Mouse (Mus musculus) CH12.LX (cell line): ENCODE data around the gene Foxc2. TPM values are rescaled to one million over a fixed set of nuclear protein-coding genes. Genes with fewer than 3 reads are reported as not detected.

Source experiments
- DNase-seq: peaks from one replicate; pipeline ENCODE4 v3.0.0-alpha.2; 2013; ENCODE audit errors: extremely low read depth
- H3K27ac ChIP-seq: 2 replicates; pipeline ENCODE4 v1.5.1; 2012; ENCODE audit warnings: low read depth, mild to moderate bottlenecking, control low read depth, moderate library complexity; ENCODE audit not compliant: insufficient read depth
- H3K27me3 ChIP-seq: replicated peaks from 2 replicates; pipeline ENCODE3; 2012; ENCODE audit warnings: inconsistent platforms
- H3K36me3 ChIP-seq, 2 experiments: replicated peaks in 1 of 2; 2 replicates each; pipeline versions ENCODE3 to v1.6.1; 2012; ENCODE audit warnings: inconsistent platforms in 1 of 2, low read length in 1 of 2, mild to moderate bottlenecking in 1 of 2, mixed read lengths in 1 of 2, moderate library complexity in 1 of 2; ENCODE audit not compliant: control insufficient read depth in 1 of 2, insufficient read depth in 1 of 2
- H3K4me1 ChIP-seq, 2 experiments: 2 replicates each; pipeline ENCODE4 v1.6.1; 2012; ENCODE audit warnings: inconsistent platforms in 1 of 2, moderate library complexity in 1 of 2; ENCODE audit not compliant: insufficient read depth in 2 of 2, control insufficient read depth in 1 of 2
- H3K4me2 ChIP-seq: 2 replicates; pipeline ENCODE4 v1.6.1; 2012; ENCODE audit warnings: low read depth, mild to moderate bottlenecking, control low read depth; ENCODE audit not compliant: poor library complexity, insufficient read depth, severe bottlenecking
- H3K4me3 ChIP-seq, 3 experiments: fragments of 150-350 bp in 1 of 3; sonication (generic) in 1 of 3; replicated peaks in 1 of 3; 2 replicates each; pipeline versions ENCODE3 to v1.5.1; 2011 to 2012; ENCODE audit warnings: low read depth in 2 of 3, low read length in 2 of 3, mild to moderate bottlenecking in 2 of 3, moderate library complexity in 2 of 3, control low read depth in 1 of 3, improper control_type of control experiment in 1 of 3, inconsistent platforms in 1 of 3, mixed read lengths in 1 of 3; ENCODE audit not compliant: poor library complexity in 1 of 3
- H3K79me2 ChIP-seq: replicated peaks from 2 replicates; pipeline ENCODE4 v1.6.1; 2012; ENCODE audit warnings: mild to moderate bottlenecking, moderate library complexity; ENCODE audit not compliant: control insufficient read depth, poor library complexity, insufficient read depth, severe bottlenecking; ENCODE audit errors: extremely low read depth
- H3K9ac ChIP-seq: 2 replicates; pipeline ENCODE4 v1.6.1; 2012; ENCODE audit warnings: low read depth, mild to moderate bottlenecking, control low read depth, moderate library complexity; ENCODE audit not compliant: insufficient read depth
- H3K9me3 ChIP-seq: replicated peaks from 2 replicates; pipeline ENCODE3; 2012; ENCODE audit warnings: low read length, inconsistent platforms, mixed read lengths
- BHLHE40 ChIP-seq: IDR thresholded peaks from 2 replicates; pipeline ENCODE4 v1.6.1; 2011; ENCODE audit warnings: mild to moderate bottlenecking, low read depth, low read length, improper control_type of control experiment
- CTCF ChIP-seq, 2 experiments: IDR thresholded peaks in 1 of 2; conservative IDR thresholded peaks in 1 of 2; 2 replicates each; pipeline ENCODE4 v1.5.1; 2011 to 2012; ENCODE audit warnings: low read depth in 2 of 2, low read length in 2 of 2, improper control_type of control experiment in 1 of 2, inconsistent platforms in 1 of 2, mild to moderate bottlenecking in 1 of 2, moderate library complexity in 1 of 2
- ETS1 ChIP-seq: conservative IDR thresholded peaks from 2 replicates; pipeline ENCODE4 v1.6.1; 2012; ENCODE audit warnings: low read depth, mild to moderate bottlenecking, inconsistent platforms, low read length, improper control_type of control experiment, moderate library complexity
- TBP ChIP-seq: conservative IDR thresholded peaks from 2 replicates; pipeline ENCODE4 v1.6.1; 2011; ENCODE audit warnings: low read depth, low read length, improper control_type of control experiment
- USF1 ChIP-seq: IDR thresholded peaks from 2 replicates; pipeline ENCODE4 v1.6.1; 2014; ENCODE audit warnings: low read depth, mild to moderate bottlenecking, inconsistent platforms, low read length, improper control_type of control experiment
- ZNF384 ChIP-seq: IDR thresholded peaks from 2 replicates; pipeline ENCODE4 v1.6.1; 2012; ENCODE audit warnings: low read depth, low read length, improper control_type of control experiment, inconsistent platforms
- dilution Hi-C: fragments of 300-500 bp; cut with MboI; formaldehyde crosslinking; loops from 2 replicates; pipeline ENCODE4 v1.14.3; 2020; ENCODE audit warnings: low sequenced_read_pairs; ENCODE audit not compliant: extremely low pct_unique_long_range_greater_than_20kb, extremely low pct_ligation_motif_present
- in situ Hi-C: fragments of 300-500 bp; cut with MboI; formaldehyde crosslinking; loops from 3 replicates; pipeline ENCODE4 v1.14.3; 2019; ENCODE audit warnings: low sequenced_read_pairs, low pct_ligation_motif_present, low pct_unique_long_range_greater_than_20kb, mixed read lengths
- polyA plus RNA-seq: library from polyadenylated mRNA; unstranded; fragments of >175 nt; gene quantifications from 2 replicates; pipeline ENCODE4 v1.2.1, GENCODE M21; 2012; ENCODE audit warnings: low read depth; ENCODE audit not compliant: insufficient read length
- total RNA-seq, 2 experiments: library from RNA; depleted of rRNA; stranded (reverse); fragments of 300-350 nt in 1 of 2; fragments of >200 nt in 1 of 2; gene quantifications; 2 replicates each; pipeline ENCODE4 v1.2.3; 2012 to 2014

Foxc2 gene
- total and polyA plus RNA-seq, 3 experiments = not detected

- Histone ChIP-seq H3K9ac (no peak overlapping the region), H3K4me2 (no peak overlapping the region), H3K27ac (no peak overlapping the region), H3K4me3 (no peak overlapping the region), H3K36me3 (no peaks in the 10 kb centered on the region), H3K9me3 (no peaks in the 10 kb centered on the region), H3K79me2 (no peaks in the 10 kb centered on the region), H3K27me3 (peaks cover 53% of the 10 kb centered on the region), H3K4me1 (no peaks in the 10 kb centered on the region)
- dilution Hi-C loops = no loop called here
- DNase-seq = no peak
- in situ Hi-C loops = no loop called here
- TF ChIP-seq CTCF (conservative IDR thresholded peaks at IDR 0.05 in 1 of 2, IDR thresholded peaks at IDR 0.05 in 1 of 2; ENCODE audit: low read depth in 2 of 2, low read length in 2 of 2) = no peak
- TF ChIP-seq USF1 = no peak
- no peak for TF ChIP-seq ETS1
- TF ChIP-seq, all 38 proteins: peak for 0
Observed at GRCm38 (mm10) chr8:121128531-121129264, 12.7 kb downstream of the Foxc2 start.

GRCm38 (mm10) chr8:121129265-121129940, 13.4 kb downstream of the Foxc2 start:
- no peak overlapping the region for H3K27ac ChIP-seq
- H3K79me2 ChIP-seq = no peaks in the 10 kb centered on the region
- H3K4me3 ChIP-seq = no peak overlapping the region
- no peak overlapping the region for H3K4me2 ChIP-seq
- no peak for TF ChIP-seq TBP
- peak; percentile 62 for TF ChIP-seq ZNF384
- TF ChIP-seq, all 38 proteins: peak for 1
- dilution Hi-C loops = no loop called here
- H3K4me1 ChIP-seq = no peaks in the 10 kb centered on the region
- no peaks in the 10 kb centered on the region for H3K9me3 ChIP-seq
- H3K27me3 ChIP-seq = peaks cover 53% of the 10 kb centered on the region
- H3K36me3 ChIP-seq = no peaks in the 10 kb centered on the region
- DNase-seq = no peak
- no peak overlapping the region for H3K9ac ChIP-seq
- in situ Hi-C loops = no loop called here

- TF ChIP-seq CTCF (conservative IDR thresholded peaks at IDR 0.05 in 1 of 2, IDR thresholded peaks at IDR 0.05 in 1 of 2; ENCODE audit: low read depth in 2 of 2, low read length in 2 of 2) = peak; percentile 35 to 51
- no peak for TF ChIP-seq BHLHE40
- TF ChIP-seq, all 38 proteins: peak for 1
- H3K9ac ChIP-seq = no peak overlapping the region
- in situ Hi-C loops (no loop called here), dilution Hi-C loops (no loop called here)
- H3K79me2 ChIP-seq = no peaks in the 10 kb centered on the region
- peaks cover 46% of the 10 kb centered on the region for H3K27me3 ChIP-seq
- H3K36me3 ChIP-seq = no peaks in the 10 kb centered on the region
- DNase-seq = no peak
- H3K9me3 ChIP-seq = no peaks in the 10 kb centered on the region
- H3K4me3 ChIP-seq = no peak overlapping the region
- H3K27ac ChIP-seq = no peak overlapping the region
- no peaks in the 10 kb centered on the region for H3K4me1 ChIP-seq
- H3K4me2 ChIP-seq = no peak overlapping the region
Observed at GRCm38 (mm10) chr8:121130522-121130921, 14.6 kb downstream of the Foxc2 start.
